Mouse (Mus musculus) activated CD4-positive, CD25-positive, alpha-beta regulatory T cell, adult 4 months (primary cell): Measurements from ENCODE around the gene Aagab. TPM values are rescaled to one million over a fixed set of nuclear protein-coding genes. Genes with fewer than 3 reads are reported as not detected.

Source experiments
- ATAC-seq: one replicate; pipeline ENCODE4 v1.8.0; 2017
- polyA plus RNA-seq, 2 experiments: library from polyadenylated mRNA; unstranded; fragments of 100-300 nt; shearing (Covaris generic); gene quantifications; one replicate each; pipeline ENCODE4 v1.2.1; 2017

The Aagab gene
- polyA plus RNA-seq, 2 experiments from 2014 or later = 37.0 to 38.5 TPM

DNA sequence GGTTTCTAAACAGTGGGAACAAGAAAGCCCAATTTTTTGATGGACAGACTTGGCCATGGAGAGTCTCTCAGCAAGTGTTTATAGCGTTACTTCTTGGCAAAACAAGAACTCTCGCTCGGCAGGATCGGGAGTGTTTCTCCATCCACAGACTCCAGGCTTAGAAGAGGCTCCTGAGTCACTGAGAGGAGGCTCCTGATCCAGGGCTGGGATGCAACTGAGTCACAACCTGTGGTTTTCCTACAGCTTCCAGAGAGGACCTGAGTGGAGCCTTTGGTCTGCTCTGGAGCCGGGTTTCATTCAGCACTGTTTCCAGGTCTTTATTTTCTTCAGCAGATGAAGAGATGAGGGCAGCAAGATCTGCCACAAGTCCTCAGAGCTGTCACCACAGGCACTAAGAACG, 5.5 kb downstream of the Aagab start:
- ATAC-seq = no peak

DNA sequence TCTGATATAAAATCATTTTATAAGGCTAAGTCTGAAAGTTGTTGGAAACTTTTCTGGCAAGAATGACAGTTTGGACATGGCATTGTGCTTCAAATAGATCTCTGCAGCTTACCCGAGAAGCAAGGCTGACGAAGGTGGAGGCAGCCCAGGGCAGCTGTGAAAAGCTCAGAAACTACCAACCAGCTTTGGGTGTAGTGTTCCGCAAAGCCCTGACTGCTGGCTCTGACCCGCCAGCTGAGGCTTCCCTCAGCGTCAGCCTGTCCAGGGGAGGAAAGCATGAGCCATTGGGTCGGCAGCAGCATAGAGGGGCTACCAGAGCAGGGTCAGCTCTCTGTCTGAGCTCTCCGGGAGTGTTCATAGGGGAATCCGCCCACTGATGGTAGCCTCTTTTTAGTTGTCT, 6.8 kb downstream of the Aagab start:
- ATAC-seq = no peak

- no peak for ATAC-seq
Observed at GRCm38 (mm10) chr9:63609776-63610175, 7.3 kb downstream of the Aagab start.

GRCm38 (mm10) chr9:63610231-63610630, 7.8 kb downstream of the Aagab start:
- no peak for ATAC-seq

DNA sequence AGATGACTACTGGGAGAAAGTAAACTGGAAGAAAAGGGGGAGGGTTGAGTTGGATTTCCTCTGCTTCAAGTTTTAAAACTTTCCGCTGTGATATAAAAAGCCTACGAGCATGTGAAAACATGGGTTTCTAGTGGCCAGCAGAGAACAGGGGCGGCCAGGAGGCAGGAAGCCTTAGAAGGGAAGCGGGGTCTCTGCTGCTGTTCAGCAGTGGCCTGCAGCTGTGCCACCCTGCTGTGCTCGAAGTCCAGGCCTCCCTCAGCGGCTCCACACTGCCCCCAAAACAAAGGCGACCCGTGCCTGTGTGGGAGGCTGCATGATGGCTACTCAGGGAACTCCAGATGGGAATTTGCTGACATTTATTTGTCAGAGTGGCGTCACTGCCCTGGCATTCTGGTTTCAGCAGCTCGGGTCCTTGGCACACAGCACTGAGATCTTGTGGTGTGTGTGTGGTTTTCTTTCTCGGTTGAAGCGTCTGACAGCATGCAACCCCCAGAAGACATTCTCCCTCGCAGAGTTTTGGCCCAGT, 8.4 kb downstream of the Aagab start:
- no peak for ATAC-seq

GRCm38 (mm10) chr9:63611967-63612366, 9.5 kb downstream of the Aagab start:
- ATAC-seq = no peak

DNA sequence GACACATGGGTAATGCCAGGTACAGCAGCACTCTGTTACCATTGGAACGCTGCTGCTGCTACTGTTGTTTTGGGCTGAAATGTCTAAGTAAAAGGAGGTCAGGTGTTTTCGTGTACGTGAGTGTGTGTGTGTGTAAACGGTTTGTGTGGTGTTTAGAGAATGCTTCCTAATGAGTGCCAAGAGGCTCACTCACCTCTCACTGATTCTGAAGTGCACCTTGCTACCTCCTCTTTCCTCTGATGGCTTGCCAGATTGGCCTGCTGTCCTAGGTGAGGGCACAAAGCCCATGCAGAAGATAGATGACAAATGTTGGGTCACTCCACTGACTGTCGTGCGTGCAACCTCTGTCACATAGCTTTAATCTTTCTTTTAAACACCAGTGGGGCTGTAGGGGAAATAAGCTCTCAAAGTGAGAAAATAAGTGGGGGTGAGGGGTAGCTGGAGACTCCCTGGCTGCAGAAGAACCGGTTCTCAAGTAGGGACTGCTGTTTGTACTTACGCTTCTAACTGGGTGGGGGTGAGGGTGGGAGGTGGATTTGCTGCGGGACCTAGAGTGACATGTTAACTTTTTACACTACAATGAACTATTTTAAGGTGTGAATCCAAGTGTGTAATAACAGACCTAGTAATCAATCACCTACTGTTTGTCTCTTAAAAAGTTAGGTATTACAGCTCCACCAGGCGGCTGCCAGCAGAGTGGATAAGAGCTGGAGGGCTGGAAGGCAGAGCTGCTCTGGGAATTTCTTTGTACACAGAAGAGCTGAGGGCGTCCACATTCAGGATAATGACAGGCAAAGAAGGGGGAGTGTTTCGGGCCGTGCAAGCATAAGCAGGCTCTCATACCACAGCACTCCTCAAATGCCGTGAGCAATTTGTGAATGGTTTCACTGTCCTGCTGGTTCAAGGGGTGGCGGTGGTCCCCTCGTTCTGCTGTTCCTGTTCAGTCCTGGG, 10.4 kb downstream of the Aagab start:
- ATAC-seq = no peak

GRCm38 (mm10) chr9:63613569-63613968, 11.1 kb downstream of the Aagab start:
- no peak for ATAC-seq

- no peak for ATAC-seq
Observed at GRCm38 (mm10) chr9:63614018-63614985, 11.8 kb downstream of the Aagab start.

DNA sequence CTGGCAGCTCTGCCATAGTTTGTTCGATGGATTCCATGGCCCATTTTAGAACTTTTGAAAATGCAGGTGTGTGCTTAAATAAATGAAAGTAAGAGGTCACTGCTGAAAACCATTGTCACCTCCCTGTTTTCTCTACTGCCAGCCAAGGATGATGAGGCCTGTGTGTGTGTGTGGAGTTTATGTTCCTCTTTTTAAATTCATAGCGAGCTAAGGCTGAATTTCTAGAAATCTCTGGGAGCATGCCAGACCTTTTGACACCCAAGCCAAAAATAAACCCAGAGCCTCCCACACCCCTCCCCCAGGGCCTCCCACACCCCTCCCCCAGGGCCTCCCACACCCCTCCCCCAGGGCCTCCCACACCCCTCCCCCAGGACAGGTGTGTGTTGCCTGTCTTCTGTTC, 15.5 kb downstream of the Aagab start:
- ATAC-seq = no peak

GRCm38 (mm10) chr9:63623895-63624569, 21.6 kb downstream of the Aagab start:
- no peak for ATAC-seq

DNA sequence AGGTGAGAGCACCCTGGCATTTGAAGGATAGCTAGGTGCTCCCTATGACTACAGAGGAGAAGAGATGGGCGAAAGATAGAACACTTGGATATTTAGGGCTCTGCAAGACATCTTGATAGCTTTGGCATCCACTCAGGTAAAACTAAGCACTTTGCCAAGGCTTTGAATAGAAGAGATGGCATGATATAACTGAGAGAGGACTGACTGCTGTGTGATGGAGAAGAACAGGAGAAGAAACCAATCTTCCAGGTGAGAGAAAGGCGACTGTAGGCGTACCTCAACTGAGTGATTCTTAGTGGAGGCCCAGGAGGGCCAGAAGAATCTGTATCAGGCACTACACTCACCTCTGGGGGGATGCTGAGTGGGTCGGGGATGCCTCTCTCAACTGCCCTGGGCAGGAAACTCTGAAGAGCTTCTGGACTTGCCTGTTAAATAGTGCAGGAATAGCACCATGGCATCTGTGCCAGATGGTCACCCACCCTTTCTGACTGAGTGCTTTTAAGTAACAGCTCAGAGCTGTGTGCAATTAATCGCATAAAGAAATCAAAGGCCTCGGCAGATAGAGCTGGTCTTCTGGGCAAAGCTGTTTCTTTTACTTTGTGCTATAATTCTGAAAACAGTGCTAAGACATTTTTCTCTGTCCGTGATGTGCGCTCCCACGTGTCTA, 22.8 kb downstream of the Aagab start:
- ATAC-seq = no peak

- no peak for ATAC-seq
Observed at GRCm38 (mm10) chr9:63632045-63632444, 29.6 kb downstream of the Aagab start.

GRCm38 (mm10) chr9:63632924-63633323, 30.5 kb downstream of the Aagab start:
- ATAC-seq = no peak

DNA sequence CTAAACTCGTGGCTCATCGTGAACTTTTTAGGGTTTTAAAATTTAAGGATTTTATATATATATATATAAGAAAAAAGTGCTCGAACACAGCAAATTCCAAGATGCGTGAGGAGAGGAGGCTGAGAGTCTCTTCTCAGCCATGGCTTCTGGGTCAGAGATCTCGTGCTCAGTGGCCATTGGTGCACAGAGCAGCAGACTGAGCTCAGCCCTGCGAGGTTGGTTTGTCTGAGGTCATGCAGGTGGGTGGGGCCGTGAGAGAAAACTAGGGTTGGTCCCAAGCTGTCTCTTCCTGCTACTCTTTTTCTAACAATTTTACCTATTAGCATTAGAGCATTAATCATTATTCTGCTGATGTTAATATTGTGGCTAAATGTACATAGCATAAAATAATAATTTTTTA, 30.9 kb downstream of the Aagab start:
- ATAC-seq = no peak

DNA sequence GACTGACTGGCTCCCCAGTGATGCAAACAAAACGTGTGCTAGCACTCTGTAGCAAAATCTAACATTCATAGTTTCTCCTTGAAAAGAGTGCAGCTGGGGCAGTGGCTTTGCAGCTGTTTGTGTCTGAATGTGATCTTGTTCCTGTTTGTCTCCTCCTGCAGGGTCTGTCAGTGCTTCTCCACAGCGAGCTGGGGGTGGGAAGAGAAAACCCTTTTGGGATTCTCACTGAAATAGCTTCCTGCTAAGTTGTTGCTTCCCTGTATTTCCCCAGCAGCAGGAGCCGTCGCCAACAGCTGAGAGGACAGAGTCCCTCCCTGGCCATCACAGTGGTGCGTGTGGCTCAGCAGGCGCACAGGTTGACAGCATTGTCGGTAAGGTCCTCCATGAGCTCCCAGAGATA, 33.7 kb downstream of the Aagab start:
- ATAC-seq = no peak

DNA sequence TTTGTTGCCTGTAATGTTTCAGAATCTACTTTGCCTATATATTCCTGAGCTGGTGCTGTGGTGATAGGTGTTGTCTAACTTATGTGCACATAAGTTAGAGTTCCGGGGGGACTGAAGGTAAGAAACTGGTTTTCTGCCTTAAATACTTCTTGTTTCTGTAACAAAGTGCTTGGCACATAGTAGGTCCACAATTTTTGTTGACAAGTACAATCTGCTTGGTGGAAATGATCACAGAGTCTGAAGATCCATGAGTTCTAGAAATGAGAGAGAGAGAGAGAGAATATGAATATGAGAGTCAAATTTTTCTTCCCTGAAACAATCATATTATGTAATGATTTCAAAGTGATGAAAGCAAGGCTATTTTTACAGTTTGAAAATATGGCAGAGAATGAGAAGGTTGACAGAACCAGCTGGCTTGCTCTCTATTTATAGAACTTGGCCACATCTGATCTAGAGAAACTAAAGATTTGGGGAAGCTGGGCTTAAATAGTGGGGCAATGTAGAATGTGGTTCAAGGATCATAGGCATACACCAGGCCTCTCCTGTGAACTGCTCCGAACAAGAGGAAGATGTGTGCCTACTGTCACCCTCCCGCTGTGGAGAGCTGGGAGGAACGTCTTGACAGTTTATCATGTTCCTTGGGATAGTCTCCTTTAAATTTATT, 39.7 kb downstream of the Aagab start:
- ATAC-seq = no peak

DNA sequence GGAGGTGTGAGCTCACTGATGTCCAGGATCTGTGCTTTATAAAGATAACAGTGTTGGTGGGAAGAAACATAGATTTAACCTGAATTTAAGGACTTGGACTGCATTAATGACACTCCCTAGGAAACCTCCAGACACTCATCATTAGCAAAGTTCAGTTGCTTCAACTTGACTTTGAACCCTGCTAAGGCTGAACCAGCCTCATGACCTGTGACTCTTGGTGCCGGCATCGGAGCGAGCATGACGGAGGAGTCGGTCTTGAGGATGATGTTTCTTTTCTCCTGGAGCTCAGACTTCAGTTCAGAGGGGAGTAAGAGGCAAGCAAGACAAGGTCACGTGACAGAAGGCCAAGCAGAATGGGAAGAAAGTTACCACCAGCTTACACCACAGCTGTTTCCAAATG, 41.6 kb downstream of the Aagab start:
- ATAC-seq = no peak

- ATAC-seq = no peak
Observed at GRCm38 (mm10) chr9:63645084-63645483, 42.6 kb downstream of the Aagab start.

GRCm38 (mm10) chr9:63647581-63648519, 45.4 kb downstream of the Aagab start:
- no peak for ATAC-seq
